Mouse (Mus musculus) adrenal gland, adult 2 months (tissue): Measurements from ENCODE around the gene Opa1. TPM values are rescaled to one million over a fixed set of nuclear protein-coding genes. Genes with fewer than 3 reads are reported as not detected.

Experiments
- DNase-seq: peaks from one replicate; pipeline ENCODE4 v3.0.0; 2021
- polyA plus RNA-seq: library from polyadenylated mRNA; depleted of rRNA; stranded (reverse); fragments of >200 nt; gene quantifications from 2 replicates; pipeline ENCODE4 v1.2.3, GENCODE M21; 2012; rRNA removed
- total RNA-seq, 2 experiments: library from RNA; stranded (reverse); gene quantifications; 2 replicates each; pipeline ENCODE4 v1.2.3; 2021

Gene Opa1
- total and polyA plus RNA-seq, 3 experiments, result 13.0 to 85.6 (median 84.8) TPM

DNA sequence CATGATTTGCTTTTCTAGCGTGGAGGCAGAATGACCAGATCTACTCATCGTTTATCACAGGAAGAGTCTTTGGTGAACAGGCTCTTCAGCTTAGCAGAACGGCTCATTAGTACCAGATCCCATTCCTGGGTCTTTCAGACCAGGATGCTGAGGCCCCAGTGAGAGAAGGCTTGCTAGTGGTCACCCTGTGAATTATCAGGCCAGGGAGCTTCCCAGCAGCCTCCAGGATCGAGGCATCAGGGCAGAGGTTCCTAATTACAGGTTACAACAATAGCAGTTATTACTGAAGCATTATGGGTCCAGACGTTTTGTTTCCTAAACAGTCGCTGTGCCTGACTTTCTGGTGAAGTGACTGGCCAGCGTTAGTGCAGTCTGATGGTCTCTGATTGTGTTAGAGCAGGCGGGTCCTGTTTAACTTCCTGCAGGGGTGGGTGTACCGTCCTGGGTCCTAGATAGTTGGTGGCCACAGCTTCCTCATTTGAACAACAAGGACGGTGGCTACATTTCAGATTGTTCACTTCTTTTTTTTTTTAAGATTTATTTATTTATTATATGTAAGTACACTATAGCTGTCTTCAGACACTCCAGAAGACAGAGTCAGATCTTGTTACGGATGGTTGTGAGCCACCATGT, 110.2 kb downstream of the Opa1 start:
- no peak for DNase-seq

DNA sequence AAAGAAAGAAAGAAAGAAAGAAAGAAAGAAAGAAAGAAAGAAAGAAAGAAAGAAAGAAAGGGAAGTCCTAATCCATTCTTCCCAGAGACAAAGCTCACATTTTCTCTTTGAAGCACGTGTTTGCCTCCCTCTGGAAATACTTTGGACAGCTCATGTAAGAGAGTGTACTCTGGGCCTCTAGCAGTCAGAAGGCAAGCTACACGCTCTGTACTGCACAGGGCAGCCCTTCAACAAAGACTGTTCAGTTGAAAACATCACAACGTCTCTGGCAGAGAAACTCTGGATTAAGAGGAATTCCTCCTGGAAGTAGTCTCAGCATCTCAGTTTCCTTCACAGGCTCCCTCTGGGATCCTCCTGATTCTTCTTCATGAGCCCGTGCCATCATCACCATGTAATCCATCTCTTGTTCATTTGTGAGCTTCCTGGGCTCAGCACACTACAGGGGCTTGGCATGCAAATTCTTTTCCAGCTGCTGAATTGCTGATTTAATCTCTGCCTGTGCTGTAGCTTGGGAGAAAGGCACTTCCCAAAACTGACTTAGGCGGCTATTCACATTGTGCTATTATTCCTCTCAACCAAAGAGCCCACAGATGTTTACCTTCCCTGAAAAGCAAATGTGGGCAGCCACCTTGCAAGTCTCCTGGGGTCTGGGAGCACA, 114.0 kb downstream of the Opa1 start:
- DNase-seq, result no peak

GRCm38 (mm10) chr16:29693791-29694419, 114.8 kb downstream of the Opa1 start:
- DNase-seq, result no peak

DNA sequence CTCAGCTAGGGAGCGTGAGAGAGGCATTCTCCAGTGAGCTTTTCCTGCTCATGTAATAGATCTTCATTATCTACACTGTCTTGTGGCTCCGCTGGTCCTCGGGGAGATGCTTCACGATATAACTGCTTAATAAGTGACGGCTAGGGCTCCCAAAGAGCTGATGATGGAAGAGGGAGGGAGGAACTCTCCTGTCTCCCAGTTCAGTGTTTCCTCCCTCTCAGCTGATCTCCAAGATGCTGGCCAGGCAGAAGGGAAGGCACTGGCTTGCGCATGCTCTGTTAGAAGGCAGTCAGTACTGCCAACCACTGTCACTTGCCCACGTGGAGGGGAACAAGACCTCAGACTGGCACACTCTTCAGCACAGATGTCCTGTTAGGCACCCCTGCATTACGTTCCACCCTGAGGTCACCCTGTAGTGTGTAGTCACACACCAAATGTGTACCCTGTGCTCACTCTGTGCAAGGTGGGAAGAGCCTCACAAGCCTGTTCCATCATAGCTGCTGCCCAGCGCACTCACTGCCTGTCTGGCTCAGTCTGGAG, 115.4 kb downstream of the Opa1 start:
- no peak for DNase-seq

Other genes with a start within 250 kb of the Opa1 start
- gene Atp13a5, start 200.6 kb upstream of the Opa1 start, total RNA-seq, result not detected
- gene Atp13a5, start 200.6 kb upstream of the Opa1 start, polyA plus RNA-seq, result not detected in 2 replicates
- not detected for gene Atp13a4, start 34.5 kb upstream of the Opa1 start, total RNA-seq
- not detected in 2 replicates for gene Atp13a4, start 34.5 kb upstream of the Opa1 start, polyA plus RNA-seq